8 mouse cellular contexts compared by ENCODE assay signal in genomic region chr19:42169322-42169975, GRCm38 (mm10). TPM values are rescaled to one million over a fixed set of nuclear protein-coding genes. Genes with fewer than 3 reads are reported as not detected.
DNase-seq lines count a peak whose midpoint lies in the region; ATAC-seq lines count a peak whose summit lies in the region.

No protein-coding gene starts in this region.

- 80% methylated on average over 10 of the region's 10 CpGs for WGBS in forebrain, embryonic 13.5 days
- 77% methylated on average over 10 of the region's 10 CpGs for WGBS in forebrain, embryonic 14.5 days

- H3K4me1 ChIP-seq in forebrain, embryonic 13.5 days = peaks cover 17% of the 10 kb centered on the region
- peaks cover 9% of the 10 kb centered on the region; the same call in 1 of the 2 replicates for H3K4me1 ChIP-seq in forebrain, embryonic 14.5 days (ENCODE audit: control insufficient read depth, insufficient read depth, low read length)

- no peaks in the 10 kb centered on the region for H3K9me3 ChIP-seq in forebrain, embryonic 13.5 days (replicated peaks)
- no peaks in the 10 kb centered on the region for H3K9me3 ChIP-seq in forebrain, embryonic 14.5 days (replicated peaks; ENCODE audit: control insufficient read depth, low read length)

- no peak overlapping the region for H3K4me3 ChIP-seq in forebrain, embryonic 13.5 days
- no peak overlapping the region for H3K4me3 ChIP-seq in forebrain, embryonic 14.5 days (ENCODE audit: low read depth, low read length)

- ATAC-seq in forebrain, embryonic 13.5 days = no peak
- ATAC-seq in forebrain, embryonic 14.5 days = no peak

- H3K4me2 ChIP-seq in forebrain, embryonic 13.5 days = peak overlapping the region; percentile 93; the same call in 1 of the 2 replicates
- no peak overlapping the region for H3K4me2 ChIP-seq in forebrain, embryonic 14.5 days (ENCODE audit: low read length)

- H3K9ac ChIP-seq in forebrain, embryonic 13.5 days = peak overlapping the region; percentile 37; the same call in 1 of the 2 replicates
- no peak overlapping the region; the same call in 1 of the 2 replicates for H3K9ac ChIP-seq in forebrain, embryonic 14.5 days (ENCODE audit: low read length)

- no peak overlapping the region for H3K27ac ChIP-seq in forebrain, embryonic 13.5 days
- H3K27ac ChIP-seq in forebrain, embryonic 14.5 days (ENCODE audit: low read depth, low read length) = no peak overlapping the region

- peaks cover 25% of the 10 kb centered on the region for H3K27me3 ChIP-seq in forebrain, embryonic 13.5 days
- peaks cover 4% of the 10 kb centered on the region; the same call in 1 of the 2 replicates for H3K27me3 ChIP-seq in forebrain, embryonic 14.5 days (replicated peaks; ENCODE audit: control insufficient read depth, insufficient read depth, low read length)

- no peak for DNase-seq in forebrain, embryonic 14.5 days (ENCODE audit: low spot score)
- peak; percentile 51 to 66 for DNase-seq in right cerebral cortex, postnatal 10 days (ENCODE audit: low spot score in 2 of 2)
- DNase-seq in right cerebral cortex, postnatal 4 days = no peak
- DNase-seq in kidney, postnatal 10 days = peak; percentile 60
- peak; percentile 57 for DNase-seq in testis, postnatal 10 days (ENCODE audit: low spot score)
- no peak for DNase-seq in spleen, postnatal 4 days (ENCODE audit: low spot score in 2 of 2)
- DNase-seq in spleen, postnatal 10 days (ENCODE audit: low spot score in 2 of 2) = no peak

- H3K36me3 ChIP-seq in forebrain, embryonic 13.5 days (ENCODE audit: poor library complexity, severe bottlenecking) = no peaks in the 10 kb centered on the region
- no peaks in the 10 kb centered on the region for H3K36me3 ChIP-seq in forebrain, embryonic 14.5 days (ENCODE audit: control insufficient read depth, insufficient read depth, low read length)

RNA-seq across cellular contexts. Expression of gene Zfyve27, which starts 5.7 kb away (rescaled TPM):
- polyA plus RNA-seq in forebrain, embryonic 13.5 days (2015; fragmentation: Nextera tagmentation; extraction: Ambion mirVana) = 43.5 and 45.6 TPM in 2 replicates
- 19.5 and 28.0 TPM in 2 replicates for polyA plus RNA-seq in forebrain, embryonic 14.5 days (2014; fragmentation: Nextera tagmentation; extraction: Ambion mirVana)

RNA-seq across cellular contexts. Expression of gene Marveld1, which starts 22.2 kb away (rescaled TPM):
- polyA plus RNA-seq in forebrain, embryonic 13.5 days (2015; fragmentation: Nextera tagmentation; extraction: Ambion mirVana) = 1.7 and 2.0 TPM in 2 replicates
- polyA plus RNA-seq in forebrain, embryonic 14.5 days (2014; fragmentation: Nextera tagmentation; extraction: Ambion mirVana) = 2.2 and 3.1 TPM in 2 replicates

RNA-seq across cellular contexts. Expression of gene Sfrp5, which starts 32.6 kb away (rescaled TPM):
- polyA plus RNA-seq in forebrain, embryonic 13.5 days (2015; fragmentation: Nextera tagmentation; extraction: Ambion mirVana) = 0.21 TPM in 1 of 2 replicates, not detected in the other
- polyA plus RNA-seq in forebrain, embryonic 14.5 days (2014; fragmentation: Nextera tagmentation; extraction: Ambion mirVana) = 0.78 and 0.81 TPM in 2 replicates

RNA-seq across cellular contexts. Expression of gene Avpi1, which starts 40.6 kb away (rescaled TPM):
- polyA plus RNA-seq in forebrain, embryonic 13.5 days (2015; fragmentation: Nextera tagmentation; extraction: Ambion mirVana) = 10.1 and 10.3 TPM in 2 replicates
- polyA plus RNA-seq in forebrain, embryonic 14.5 days (2014; fragmentation: Nextera tagmentation; extraction: Ambion mirVana) = 9.5 and 13.0 TPM in 2 replicates

Comparison
In these comparisons a context has a peak if more than half of its experiments do, and no peak if none do; other contexts are left out.
1. DNase-seq: peak in right cerebral cortex, postnatal 10 days (2 of 2), kidney, postnatal 10 days (single experiment) and testis, postnatal 10 days (single experiment); none in forebrain, embryonic 14.5 days (single experiment), right cerebral cortex, postnatal 4 days (single experiment), spleen, postnatal 4 days (0 of 2) and spleen, postnatal 10 days (0 of 2).